Mouse (Mus musculus) bone marrow macrophage, adult 2 months (primary cell): ENCODE data around the gene Zfp871.

Experiments
- CTCF ChIP-seq: IDR thresholded peaks from 2 replicates; pipeline ENCODE4 v1.5.1; 2012; ENCODE audit warnings: low read depth, mild to moderate bottlenecking, low read length, moderate library complexity
- POLR2A ChIP-seq: IDR thresholded peaks from 2 replicates; pipeline ENCODE4 v1.6.1; 2012; ENCODE audit warnings: mild to moderate bottlenecking, low read depth, low read length, borderline replicate concordance

GRCm38 (mm10) chr17:32722771-32723170 is 65.3 kb downstream of the Zfp871 start:
- TF ChIP-seq POLR2A = no peak
- no peak for TF ChIP-seq CTCF
